Mouse (Mus musculus) E14TG2a.4 (cell line): ENCODE results near the gene Apoc2.

Experiments
- CTCF ChIP-seq: conservative IDR thresholded peaks from 2 replicates; pipeline ENCODE4 v1.5.1; 2014; ENCODE audit warnings: low read length
- POU5F1 ChIP-seq: IDR thresholded peaks from 2 replicates; pipeline ENCODE4 v1.6.1; 2014; ENCODE audit warnings: low read length, borderline replicate concordance

DNA sequence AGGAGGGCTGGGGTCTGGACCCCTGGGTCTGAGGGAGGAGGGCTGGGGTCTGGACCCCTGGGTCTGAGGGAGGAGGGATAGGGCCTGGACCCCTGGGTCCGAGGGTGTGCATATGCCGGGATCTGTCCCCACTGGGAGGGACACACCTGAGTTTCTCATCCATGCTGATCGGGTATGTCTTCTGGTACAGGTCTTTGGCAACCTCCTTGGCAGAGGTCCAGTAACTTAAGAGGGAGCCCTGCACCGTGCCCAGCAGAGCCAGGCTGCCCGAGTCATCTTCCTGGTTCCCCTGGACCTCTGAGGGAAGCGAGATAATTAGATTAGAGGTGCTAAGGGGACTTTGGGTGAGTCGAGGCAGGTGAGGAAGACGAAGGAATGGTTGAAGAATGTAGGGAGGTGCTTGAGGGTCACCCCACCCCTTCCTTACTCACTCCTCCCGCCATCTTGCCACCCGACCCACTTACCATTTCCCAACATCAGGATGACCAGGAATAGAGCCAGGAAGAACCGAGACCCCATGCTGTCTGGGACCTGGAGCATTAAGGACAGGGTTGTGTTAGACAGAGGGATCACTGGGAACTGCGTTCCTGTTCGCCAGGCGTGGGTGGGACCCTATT lies 4.5 kb downstream of the Apoc2 start:
- no peak for TF ChIP-seq CTCF
- TF ChIP-seq POU5F1 = no peak
